Mouse (Mus musculus) limb, embryonic 14.5 days (tissue): ENCODE results near the gene Lpcat1. TPM values are rescaled to one million over a fixed set of nuclear protein-coding genes. Genes with fewer than 3 reads are reported as not detected.

Source experiments
- ATAC-seq: fragments of 200-750 bp; cut with Nextera tagmentation; 2 replicates; pipeline ENCODE4 v1.8.0; 2017; ENCODE audit warnings: low read depth, moderate number of reproducible peaks, moderate TSS enrichment; ENCODE audit not compliant: low FRiP score
- DNase-seq: peaks from one replicate; pipeline ENCODE4 v3.0.0-alpha.2; 2015; ENCODE audit warnings: low spot score
- H3K27ac ChIP-seq: fragments of 300-500 bp; sonication (generic); replicated peaks from 2 replicates; pipeline ENCODE4 v1.5.1; 2014; ENCODE audit warnings: low read depth, mild to moderate bottlenecking, low read length, moderate library complexity, mixed read lengths
- H3K27me3 ChIP-seq: fragments of 300-500 bp; sonication (generic); 2 replicates; pipeline ENCODE4 v1.6.1; 2014; ENCODE audit warnings: low read length, mixed read lengths; ENCODE audit not compliant: control insufficient read depth, insufficient read depth
- H3K36me3 ChIP-seq: fragments of 300-500 bp; sonication (generic); 2 replicates; pipeline ENCODE4 v1.6.1; 2014; ENCODE audit warnings: mild to moderate bottlenecking, low read length, moderate library complexity, mixed read lengths; ENCODE audit not compliant: control insufficient read depth, insufficient read depth
- H3K4me1 ChIP-seq: fragments of 300-500 bp; sonication (generic); 2 replicates; pipeline ENCODE4 v1.6.1; 2014; ENCODE audit warnings: antibody characterized with exemption, low read length, mixed read lengths; ENCODE audit not compliant: control insufficient read depth, insufficient read depth
- H3K4me2 ChIP-seq: fragments of 300-500 bp; sonication (generic); replicated peaks from 2 replicates; pipeline ENCODE4 v1.6.1; 2014; ENCODE audit warnings: low read depth, mild to moderate bottlenecking, low read length, moderate library complexity; ENCODE audit not compliant: severe bottlenecking
- H3K4me3 ChIP-seq: fragments of 300-500 bp; sonication (generic); replicated peaks from 2 replicates; pipeline ENCODE4 v1.5.1; 2014; ENCODE audit warnings: low read length
- H3K9ac ChIP-seq: fragments of 300-500 bp; sonication (generic); 2 replicates; pipeline ENCODE4 v1.6.1; 2014; ENCODE audit warnings: mild to moderate bottlenecking, low read depth, low read length, moderate library complexity; ENCODE audit not compliant: severe bottlenecking
- H3K9me3 ChIP-seq: fragments of 300-500 bp; sonication (generic); 2 replicates; pipeline ENCODE4 v1.6.1; 2016; ENCODE audit warnings: low read length; ENCODE audit not compliant: control insufficient read depth
- POLR2A ChIP-seq: fragments of 200-500 bp; IDR thresholded peaks from 2 replicates; pipeline ENCODE4 v1.8.0; 2012; ENCODE audit warnings: inconsistent platforms, mild to moderate bottlenecking, moderate library complexity, borderline replicate concordance; ENCODE audit not compliant: insufficient read depth, insufficient read length; ENCODE audit errors: extremely low read depth
- WGBS: fragments of 180-500 bp; shearing (Covaris S2); extraction: QIAGEN DNeasy Blood & Tissue Kit; methylation state at CpG from one replicate; pipeline ENCODE4 v1.1.7; 2014; 5-methylcytosine and 5-hydroxymethylcytosine counted together
- polyA plus RNA-seq, 2 experiments: library from polyadenylated mRNA; depleted of rRNA in 1 of 2; stranded (reverse) in 1 of 2; unstranded in 1 of 2; fragments of >200 nt; fragmentation: Nextera tagmentation in 1 of 2; extraction: Ambion mirVana in 1 of 2; gene quantifications; 2 replicates each; pipeline versions ENCODE4 v1.2.1 to v1.2.3; 2012 to 2014

Gene Lpcat1
- polyA plus RNA-seq, 2 experiments = 43.2 to 51.7 TPM

DNA sequence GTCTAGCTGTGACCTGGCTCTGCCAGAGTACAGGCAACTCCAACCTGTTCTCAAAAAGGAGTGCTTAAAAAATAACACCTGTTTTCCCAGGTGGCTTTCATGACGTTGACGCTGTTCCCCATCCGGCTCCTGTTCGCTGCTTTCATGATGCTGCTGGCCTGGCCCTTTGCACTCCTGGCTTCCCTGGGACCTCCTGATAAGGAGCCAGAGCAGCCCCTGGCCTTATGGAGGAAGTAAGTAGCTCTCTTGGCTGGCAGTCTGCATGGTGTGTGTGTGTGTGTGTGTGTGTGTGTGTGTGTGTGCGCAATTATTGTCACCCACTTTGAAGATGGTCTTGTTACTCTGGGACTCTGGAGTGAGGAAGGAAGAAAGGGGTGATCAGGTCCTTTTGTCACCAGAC lies 17.2 kb downstream of the Lpcat1 start:
- no peak for ATAC-seq
- DNase-seq = no peak
- no peak overlapping the region for H3K27ac ChIP-seq
- H3K27me3 ChIP-seq = no peaks in the 10 kb centered on the region
- H3K4me2 ChIP-seq = no peak overlapping the region
- H3K4me1 ChIP-seq = no peaks in the 10 kb centered on the region
- WGBS = 71% methylated on average over 5 of the region's 5 CpGs
- TF ChIP-seq POLR2A = no peak
- no peak overlapping the region for H3K4me3 ChIP-seq
- H3K36me3 ChIP-seq = peaks cover 28% of the 10 kb centered on the region
- H3K9me3 ChIP-seq = peaks cover 3% of the 10 kb centered on the region; the same call in 1 of the 2 replicates
- H3K9ac ChIP-seq = no peak overlapping the region

GRCm38 (mm10) chr13:73488105-73488504 lies 21.1 kb downstream of the Lpcat1 start:
- no peak overlapping the region for H3K27ac ChIP-seq
- DNase-seq (no peak), ATAC-seq (no peak)
- 49% methylated on average over 3 of the region's 3 CpGs for WGBS
- no peaks in the 10 kb centered on the region for H3K4me1 ChIP-seq
- no peak overlapping the region for H3K9ac ChIP-seq
- peaks cover 3% of the 10 kb centered on the region; the same call in 1 of the 2 replicates for H3K9me3 ChIP-seq
- no peaks in the 10 kb centered on the region for H3K27me3 ChIP-seq
- H3K4me3 ChIP-seq = no peak overlapping the region
- no peak for TF ChIP-seq POLR2A
- H3K36me3 ChIP-seq = peaks cover 60% of the 10 kb centered on the region
- no peak overlapping the region for H3K4me2 ChIP-seq

GRCm38 (mm10) chr13:73488707-73489106 lies 21.7 kb downstream of the Lpcat1 start:
- Histone ChIP-seq H3K27me3 (no peaks in the 10 kb centered on the region), H3K36me3 (peaks cover 60% of the 10 kb centered on the region), H3K9me3 (peaks cover 3% of the 10 kb centered on the region; the same call in 1 of the 2 replicates), H3K27ac (no peak overlapping the region), H3K4me2 (no peak overlapping the region), H3K9ac (no peak overlapping the region), H3K4me1 (no peaks in the 10 kb centered on the region), H3K4me3 (no peak overlapping the region)
- WGBS = 81% methylated on average over 9 of the region's 9 CpGs
- DNase-seq = no peak
- no peak for TF ChIP-seq POLR2A
- ATAC-seq = no peak

GRCm38 (mm10) chr13:73489986-73490385 lies 23.0 kb downstream of the Lpcat1 start:
- Histone ChIP-seq H3K4me1 (no peaks in the 10 kb centered on the region), H3K36me3 (peaks cover 61% of the 10 kb centered on the region), H3K4me3 (no peak overlapping the region), H3K27ac (no peak overlapping the region), H3K27me3 (no peaks in the 10 kb centered on the region), H3K9ac (no peak overlapping the region), H3K4me2 (no peak overlapping the region), H3K9me3 (peaks cover 3% of the 10 kb centered on the region; the same call in 1 of the 2 replicates)
- WGBS = 90% methylated on average over 3 of the region's 3 CpGs
- DNase-seq (no peak), ATAC-seq (no peak)
- no peak for TF ChIP-seq POLR2A

GRCm38 (mm10) chr13:73490564-73491170 lies 23.7 kb downstream of the Lpcat1 start:
- Histone ChIP-seq H3K4me3 (no peak overlapping the region), H3K27ac (no peak overlapping the region), H3K9ac (no peak overlapping the region), H3K9me3 (peaks cover 3% of the 10 kb centered on the region; the same call in 1 of the 2 replicates), H3K27me3 (no peaks in the 10 kb centered on the region), H3K4me2 (no peak overlapping the region), H3K4me1 (no peaks in the 10 kb centered on the region), H3K36me3 (peaks cover 63% of the 10 kb centered on the region)
- DNase-seq = no peak
- WGBS = 78% methylated on average over 8 of the region's 8 CpGs
- ATAC-seq = no peak
- no peak for TF ChIP-seq POLR2A
